Mouse (Mus musculus) liver, adult (tissue): Measurements from ENCODE around the gene Cryge.

Experiments used
- GATA4 ChIP-seq: IDR thresholded peaks from 2 replicates; pipeline ENCODE4 v1.6.1; 2014; ENCODE audit warnings: mild to moderate bottlenecking, low read length; ENCODE audit not compliant: insufficient replicate concordance

Cryge gene

DNA sequence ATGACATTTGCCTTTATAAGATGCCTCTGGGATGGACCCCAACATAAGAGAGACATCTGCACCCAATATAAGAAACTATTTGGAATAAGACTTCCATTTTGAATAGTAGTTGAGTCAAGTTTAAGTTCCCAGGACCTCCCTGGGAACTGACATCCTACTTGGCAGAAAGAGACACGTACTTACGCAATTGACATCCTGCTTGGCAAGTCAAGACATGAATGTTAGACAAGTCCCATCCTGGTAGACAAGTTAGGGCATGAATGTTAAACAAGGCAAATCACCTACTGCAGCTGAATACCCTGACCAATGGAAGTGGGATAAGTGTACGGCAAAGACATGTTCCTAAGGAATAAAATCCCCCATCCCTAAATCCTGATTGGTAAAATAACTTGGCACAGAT, 9.1 kb downstream of the Cryge start:
- TF ChIP-seq GATA4: no peak

DNA sequence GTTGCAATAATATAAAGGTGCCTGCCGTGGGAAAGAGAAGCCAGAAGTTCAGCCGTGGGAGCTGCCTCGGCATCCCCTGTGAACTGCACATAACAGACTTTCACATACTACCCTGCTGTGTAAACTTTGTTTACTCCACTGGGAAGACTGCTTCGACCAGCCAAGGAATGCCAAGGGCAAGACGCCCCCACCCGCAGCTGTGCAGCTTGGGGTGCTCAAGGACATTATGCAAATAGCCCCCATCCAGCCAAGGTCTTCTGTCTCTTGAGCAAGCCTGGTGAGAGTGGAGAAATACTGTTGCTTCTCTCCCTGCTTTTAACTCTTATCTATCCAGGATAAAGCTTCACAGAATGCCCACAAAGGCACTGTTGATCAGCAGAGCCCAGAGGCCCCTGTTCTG, 10.1 kb downstream of the Cryge start:
- TF ChIP-seq GATA4: no peak

DNA sequence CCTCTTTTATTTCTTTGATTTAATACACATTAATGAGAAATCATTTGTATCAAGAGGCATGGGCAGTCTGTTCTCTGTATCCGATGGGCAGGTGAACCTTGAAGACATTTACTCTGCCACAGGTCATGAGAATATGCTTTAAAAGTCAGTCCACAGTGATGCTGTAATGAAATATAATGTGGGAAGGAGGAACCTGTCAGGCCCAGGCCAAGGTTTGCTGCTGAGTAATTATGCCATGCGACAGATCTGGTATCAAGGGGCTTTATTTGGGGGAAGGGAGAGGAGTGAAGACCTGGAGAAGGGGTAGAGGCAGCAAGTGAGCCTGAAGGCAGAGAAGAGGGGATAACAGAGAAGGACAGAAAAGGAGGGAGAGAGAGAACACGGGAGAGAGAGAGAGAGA, 11.3 kb downstream of the Cryge start:
- no peak for TF ChIP-seq GATA4

DNA sequence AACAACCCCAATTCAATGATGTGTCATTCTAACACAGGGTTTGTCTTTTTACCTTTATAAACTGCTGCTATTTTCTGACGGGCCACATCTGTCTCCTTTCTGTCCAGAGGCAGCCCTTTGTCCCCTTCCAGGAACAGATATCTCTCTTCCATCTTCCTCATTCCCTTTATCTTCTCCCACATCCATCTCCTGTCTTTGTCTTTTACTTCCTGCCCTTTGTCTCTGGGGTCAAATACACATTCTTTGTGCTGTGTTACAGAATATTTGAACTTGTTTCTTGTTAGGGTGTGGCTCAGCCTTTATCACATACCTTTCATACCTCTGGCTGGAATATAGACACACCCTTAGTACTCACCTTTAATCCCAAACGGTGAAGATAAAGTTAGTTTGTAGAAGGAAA, 13.4 kb downstream of the Cryge start:
- TF ChIP-seq GATA4: no peak

DNA sequence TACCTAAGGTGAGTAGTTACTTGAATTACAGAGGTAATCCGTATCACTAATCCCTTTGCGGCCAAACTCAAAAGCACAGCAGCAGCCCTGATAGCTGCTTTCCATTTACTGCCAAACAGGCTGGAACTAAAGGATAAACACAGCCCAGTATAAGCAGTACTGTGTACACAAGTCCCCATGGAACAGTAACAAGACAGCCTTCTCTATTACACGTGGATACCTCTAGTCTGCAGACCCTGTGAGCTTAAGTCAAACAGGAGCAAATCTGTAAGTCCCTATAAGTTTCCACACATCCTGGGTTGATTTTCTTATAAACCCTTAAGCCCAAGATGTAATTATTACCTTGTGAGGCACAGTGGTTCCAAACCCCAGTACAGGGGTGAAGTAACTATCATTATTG, 15.4 kb downstream of the Cryge start:
- no peak for TF ChIP-seq GATA4

DNA sequence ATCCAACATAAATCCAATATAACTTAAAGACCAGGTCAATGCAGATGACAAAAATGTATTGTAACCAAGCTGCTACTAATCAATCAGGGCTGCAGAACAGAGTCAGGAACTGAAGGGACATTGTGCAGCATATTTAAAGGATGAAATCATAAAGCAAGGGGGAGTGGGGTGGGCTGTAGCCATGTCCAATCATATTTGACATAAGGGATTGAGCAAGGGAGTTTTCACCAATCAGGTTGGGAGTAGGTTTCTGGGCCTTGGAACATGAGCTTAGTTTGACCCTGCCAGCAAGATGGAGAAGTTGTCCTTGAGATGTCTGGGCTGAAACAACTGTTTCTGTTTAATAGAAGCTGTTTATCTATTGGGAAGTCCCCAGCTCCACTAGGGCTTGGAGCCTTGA, 18.3 kb downstream of the Cryge start, which contains the start of gene Akr1cl:
Akr1cl (minus strand) TSS at position 119 of the 400 bp plus-strand sequence.
- no peak for TF ChIP-seq GATA4

DNA sequence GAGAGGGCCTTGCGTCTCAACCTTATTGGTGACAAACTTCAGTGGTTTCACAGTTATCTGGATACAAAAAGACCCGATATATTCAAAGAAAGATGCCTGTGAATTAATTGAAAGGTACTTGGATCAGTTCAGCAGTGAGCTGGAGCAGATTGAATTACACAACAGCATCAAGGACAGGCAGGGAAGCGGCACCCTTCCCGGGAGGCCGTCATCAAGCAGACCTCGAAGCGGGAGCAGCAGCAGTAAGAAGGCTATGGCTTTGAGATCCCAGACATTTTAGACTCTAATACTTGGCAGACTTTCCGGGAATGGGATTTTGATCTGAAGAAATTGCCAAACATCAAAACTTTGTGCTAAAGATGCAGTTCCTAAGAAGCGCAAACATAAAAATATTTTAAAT, 22.7 kb downstream of the Cryge start:
- TF ChIP-seq GATA4: no peak

DNA sequence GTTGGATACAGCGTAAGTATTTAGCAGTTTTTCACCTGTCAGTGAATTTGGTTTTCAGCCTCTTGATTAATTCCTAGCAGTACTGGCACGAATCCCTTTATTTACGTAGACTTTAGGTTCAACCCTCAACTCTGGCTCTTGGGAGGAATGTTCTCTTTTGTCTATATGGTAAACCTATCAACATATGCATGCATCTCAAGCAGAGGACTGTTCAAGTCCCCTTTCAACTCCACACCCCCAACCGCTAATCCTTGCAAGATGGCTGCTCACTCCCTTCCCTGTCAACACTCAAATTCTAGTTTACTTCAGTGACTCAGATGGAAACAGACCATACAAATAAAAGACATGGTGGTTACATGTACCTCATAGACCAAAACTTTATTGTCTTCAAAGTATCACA, 38.2 kb downstream of the Cryge start:
- no peak for TF ChIP-seq GATA4

DNA sequence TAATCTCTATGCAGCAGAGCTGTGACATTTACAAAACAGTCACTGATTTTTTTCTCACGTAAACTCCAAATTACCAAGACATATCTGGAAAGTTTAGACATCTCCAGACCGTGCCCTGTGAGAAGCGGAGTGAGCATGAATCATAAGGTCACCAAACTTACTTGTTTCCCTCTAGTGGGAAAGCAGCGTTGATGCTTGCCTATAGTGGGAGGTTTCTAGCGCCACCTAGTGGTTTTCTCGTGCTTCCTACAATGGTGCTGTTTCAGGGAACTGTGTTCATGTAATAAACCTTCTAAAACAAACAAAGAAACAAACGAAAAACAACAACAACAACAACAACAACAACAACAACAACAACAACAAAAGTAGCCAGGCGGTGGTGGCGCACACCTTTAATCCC, 40.8 kb downstream of the Cryge start:
- no peak for TF ChIP-seq GATA4

DNA sequence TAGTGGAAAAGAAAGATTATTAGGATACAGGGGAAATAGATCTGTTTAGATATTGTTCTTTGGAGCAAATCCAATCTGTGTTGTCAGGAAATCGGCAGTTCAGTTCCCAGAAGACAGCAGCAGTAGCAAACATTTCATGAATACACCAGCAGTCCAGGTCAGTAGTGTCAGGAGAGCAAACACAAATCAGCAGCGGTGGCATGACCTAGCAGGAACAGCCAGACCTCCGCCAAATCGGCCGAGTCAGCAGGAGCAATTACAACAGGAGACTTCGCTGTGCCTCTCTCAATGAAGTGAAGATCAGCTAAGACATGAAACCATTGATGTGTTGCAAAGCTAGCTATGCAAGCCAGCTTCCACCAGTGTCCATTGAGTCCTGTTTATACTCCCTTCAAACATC, 45.4 kb downstream of the Cryge start:
- no peak for TF ChIP-seq GATA4

DNA sequence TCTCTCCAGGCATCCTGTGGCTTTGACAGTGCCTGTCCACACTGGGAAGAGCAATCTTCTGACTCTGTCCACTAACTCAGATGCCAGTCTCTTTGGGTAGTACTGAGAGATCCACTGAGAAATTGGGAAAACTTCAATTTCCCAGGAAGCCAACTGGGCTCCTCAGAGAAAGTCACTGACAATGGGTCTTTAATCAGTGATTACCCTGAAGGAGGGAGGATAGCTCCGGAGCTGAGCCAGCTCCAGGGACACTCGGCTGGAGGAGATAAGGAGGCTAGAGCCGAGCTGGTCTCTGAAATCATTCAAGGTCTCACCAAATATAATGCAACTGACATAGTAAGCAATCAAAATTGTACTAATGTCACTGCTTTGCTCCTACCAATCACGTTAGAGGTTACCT, 46.4 kb downstream of the Cryge start:
- no peak for TF ChIP-seq GATA4
